ENCODE assay signal across 7 mouse cellular contexts in the genomic region with DNA sequence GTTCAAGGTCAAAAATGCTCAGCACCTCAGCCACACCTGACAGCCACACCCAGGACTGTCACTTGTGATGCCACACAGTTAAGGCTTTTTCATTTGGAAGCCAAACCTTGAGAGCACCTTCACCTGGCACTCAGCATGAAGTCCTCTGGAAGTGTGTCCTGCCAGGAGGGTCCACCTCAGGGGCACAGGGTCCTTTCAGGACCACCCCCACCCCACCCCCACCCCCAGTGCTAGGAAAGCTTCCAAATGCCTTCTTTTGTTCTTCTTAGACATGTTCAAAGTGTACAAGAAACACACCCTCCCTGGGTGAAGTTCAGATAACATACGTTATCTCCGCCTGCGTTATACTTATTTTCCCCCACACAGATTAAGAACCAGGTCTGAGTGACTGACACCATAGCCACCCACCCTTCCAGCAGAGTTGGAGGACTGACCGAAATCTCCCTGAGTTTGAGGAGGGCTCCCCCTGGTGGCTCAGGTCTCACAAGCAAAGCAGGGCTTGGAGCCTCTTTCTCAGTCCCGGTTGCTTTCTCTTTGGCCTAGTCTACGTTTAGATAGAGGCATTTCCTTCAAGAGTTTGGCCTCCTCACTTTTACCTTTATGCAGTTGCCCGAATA. TPM values are rescaled to one million over a fixed set of nuclear protein-coding genes. Genes with fewer than 3 reads are reported as not detected.
DNase-seq lines count a peak whose midpoint lies in the region; ATAC-seq and TF ChIP-seq lines count a peak whose summit lies in the region.

No protein-coding gene starts in this region.

- H3K4me3 ChIP-seq in embryonic facial prominence, embryonic 10.5 days, result no peak overlapping the region
- no peak overlapping the region for H3K4me3 ChIP-seq in limb, embryonic 10.5 days
- H3K4me3 ChIP-seq in midbrain, embryonic 12.5 days, result no peak overlapping the region
- H3K4me3 ChIP-seq in small intestine, adult 2 months (ENCODE audit: low read depth, low read length), result no peak overlapping the region

- peaks cover 4% of the 10 kb centered on the region; the same call in 1 of the 2 replicates for H3K4me1 ChIP-seq in embryonic facial prominence, embryonic 10.5 days
- H3K4me1 ChIP-seq in limb, embryonic 10.5 days, result peaks cover 6% of the 10 kb centered on the region
- H3K4me1 ChIP-seq in midbrain, embryonic 12.5 days, result no peaks in the 10 kb centered on the region
- no peaks in the 10 kb centered on the region for H3K4me1 ChIP-seq in small intestine, adult 2 months (ENCODE audit: control insufficient read depth, insufficient read depth, insufficient read length, low read length)

- peak; percentile 81 for ATAC-seq in midbrain, embryonic 12.5 days (ENCODE audit: low FRiP score, low read depth)

- no peak for TF ChIP-seq POLR2A in small intestine, adult 2 months (IDR thresholded peaks at IDR 0.05; ENCODE audit: low read depth, low read length)

- DNase-seq in adrenal gland, postnatal 10 days, result peak; percentile 96
- DNase-seq in embryonic facial prominence, embryonic 10.5 days (ENCODE audit: low spot score), result peak; percentile 90
- DNase-seq in heart, adult 11 months, result peak; percentile 96
- peak; percentile 76 for DNase-seq in kidney, adult 11 months
- DNase-seq in limb, embryonic 10.5 days (ENCODE audit: low spot score), result peak; percentile 92

- no peak overlapping the region for H3K4me2 ChIP-seq in midbrain, embryonic 12.5 days (replicated peaks)

- no peaks in the 10 kb centered on the region for H3K27me3 ChIP-seq in embryonic facial prominence, embryonic 10.5 days (replicated peaks; ENCODE audit: low read depth, poor library complexity, severe bottlenecking)
- no peaks in the 10 kb centered on the region for H3K27me3 ChIP-seq in limb, embryonic 10.5 days (ENCODE audit: low read depth, poor library complexity, severe bottlenecking)
- H3K27me3 ChIP-seq in midbrain, embryonic 12.5 days, result peaks cover 6% of the 10 kb centered on the region
- no peaks in the 10 kb centered on the region for H3K27me3 ChIP-seq in small intestine, adult 2 months (ENCODE audit: control insufficient read depth, insufficient read depth, low read length)

- no peaks in the 10 kb centered on the region for H3K36me3 ChIP-seq in embryonic facial prominence, embryonic 10.5 days (replicated peaks)
- no peaks in the 10 kb centered on the region for H3K36me3 ChIP-seq in limb, embryonic 10.5 days
- no peaks in the 10 kb centered on the region for H3K36me3 ChIP-seq in midbrain, embryonic 12.5 days
- no peaks in the 10 kb centered on the region for H3K36me3 ChIP-seq in small intestine, adult 2 months (ENCODE audit: control insufficient read depth, insufficient read depth, low read length)

- WGBS in embryonic facial prominence, embryonic 10.5 days, result 16% methylated on average over 7 of the region's 7 CpGs
- WGBS in limb, embryonic 10.5 days, result 21% methylated on average over 7 of the region's 7 CpGs
- WGBS in midbrain, embryonic 12.5 days, result 11% methylated on average over 7 of the region's 7 CpGs
- WGBS in small intestine, adult 2 months, result 2% methylated on average over 7 of the region's 7 CpGs

- H3K9me3 ChIP-seq in embryonic facial prominence, embryonic 10.5 days, result no peaks in the 10 kb centered on the region
- H3K9me3 ChIP-seq in limb, embryonic 10.5 days (replicated peaks), result no peaks in the 10 kb centered on the region
- no peaks in the 10 kb centered on the region for H3K9me3 ChIP-seq in midbrain, embryonic 12.5 days

- H3K27ac ChIP-seq in embryonic facial prominence, embryonic 10.5 days (replicated peaks), result no peak overlapping the region
- H3K27ac ChIP-seq in limb, embryonic 10.5 days, result no peak overlapping the region
- H3K27ac ChIP-seq in midbrain, embryonic 12.5 days (replicated peaks), result no peak overlapping the region
- no peak overlapping the region for H3K27ac ChIP-seq in small intestine, adult 2 months (ENCODE audit: insufficient read depth, low read depth, low read length)

- peak; percentile 95 for TF ChIP-seq CTCF in small intestine, adult 2 months (IDR thresholded peaks at IDR 0.05; ENCODE audit: extremely low read depth, insufficient read length, insufficient replicate concordance, low read depth, low read length)

- H3K9ac ChIP-seq in midbrain, embryonic 12.5 days (replicated peaks), result no peak overlapping the region

RNA-seq across cellular contexts. Expression of a gene that starts 16.7 kb away (rescaled TPM):
- under 1 TPM; 0.09 TPM for total RNA-seq in adrenal gland, postnatal 10 days (2021)
- polyA plus RNA-seq in embryonic facial prominence, embryonic 10.5 days (2016; fragmentation: Nextera tagmentation; extraction: Ambion mirVana), result 0.07 and 0.82 TPM in 2 replicates
- polyA plus RNA-seq in limb, embryonic 10.5 days (2016; fragmentation: Nextera tagmentation; extraction: Ambion mirVana), result 0.44 and 0.49 TPM in 2 replicates
- 0.16 and 0.32 TPM in 2 replicates for polyA plus RNA-seq in midbrain, embryonic 12.5 days (2016; fragmentation: Nextera tagmentation; extraction: Ambion mirVana)
- 0.04 and 0.05 TPM in 2 replicates for polyA plus RNA-seq in small intestine, adult 2 months (2012; rRNA removed)

RNA-seq across cellular contexts. Expression of a gene that starts 19.0 kb away (rescaled TPM):
- total RNA-seq in adrenal gland, postnatal 10 days (2021), result 1 to 10 TPM; 5.3 to 8.7 TPM
- polyA plus RNA-seq in embryonic facial prominence, embryonic 10.5 days (2016; fragmentation: Nextera tagmentation; extraction: Ambion mirVana), result 2.3 and 2.8 TPM in 2 replicates
- 2.0 and 2.6 TPM in 2 replicates for polyA plus RNA-seq in limb, embryonic 10.5 days (2016; fragmentation: Nextera tagmentation; extraction: Ambion mirVana)
- 3.3 and 4.8 TPM in 2 replicates for polyA plus RNA-seq in midbrain, embryonic 12.5 days (2016; fragmentation: Nextera tagmentation; extraction: Ambion mirVana)
- polyA plus RNA-seq in small intestine, adult 2 months (2012; rRNA removed), result 20.3 and 28.8 TPM in 2 replicates

RNA-seq across cellular contexts. Expression of a gene that starts 31.0 kb away (rescaled TPM):
- total RNA-seq in adrenal gland, postnatal 10 days (2021), result 10 to 100 TPM; 22.3 to 30.5 TPM
- 20.3 and 24.2 TPM in 2 replicates for polyA plus RNA-seq in embryonic facial prominence, embryonic 10.5 days (2016; fragmentation: Nextera tagmentation; extraction: Ambion mirVana)
- polyA plus RNA-seq in limb, embryonic 10.5 days (2016; fragmentation: Nextera tagmentation; extraction: Ambion mirVana), result 18.1 and 31.6 TPM in 2 replicates
- 29.4 and 30.8 TPM in 2 replicates for polyA plus RNA-seq in midbrain, embryonic 12.5 days (2016; fragmentation: Nextera tagmentation; extraction: Ambion mirVana)
- polyA plus RNA-seq in small intestine, adult 2 months (2012; rRNA removed), result 16.9 and 17.8 TPM in 2 replicates

RNA-seq across cellular contexts. Expression of a gene that starts 47.4 kb away (rescaled TPM):
- 100 to 1,000 TPM; 174 to 182 TPM for total RNA-seq in adrenal gland, postnatal 10 days (2021)
- polyA plus RNA-seq in embryonic facial prominence, embryonic 10.5 days (2016; fragmentation: Nextera tagmentation; extraction: Ambion mirVana), result 371 and 378 TPM in 2 replicates
- 359 and 373 TPM in 2 replicates for polyA plus RNA-seq in limb, embryonic 10.5 days (2016; fragmentation: Nextera tagmentation; extraction: Ambion mirVana)
- 283 and 291 TPM in 2 replicates for polyA plus RNA-seq in midbrain, embryonic 12.5 days (2016; fragmentation: Nextera tagmentation; extraction: Ambion mirVana)
- 41.9 and 79.4 TPM in 2 replicates for polyA plus RNA-seq in small intestine, adult 2 months (2012; rRNA removed)
